ENCODE assay signal across 8 mouse cellular contexts in the genomic region with DNA sequence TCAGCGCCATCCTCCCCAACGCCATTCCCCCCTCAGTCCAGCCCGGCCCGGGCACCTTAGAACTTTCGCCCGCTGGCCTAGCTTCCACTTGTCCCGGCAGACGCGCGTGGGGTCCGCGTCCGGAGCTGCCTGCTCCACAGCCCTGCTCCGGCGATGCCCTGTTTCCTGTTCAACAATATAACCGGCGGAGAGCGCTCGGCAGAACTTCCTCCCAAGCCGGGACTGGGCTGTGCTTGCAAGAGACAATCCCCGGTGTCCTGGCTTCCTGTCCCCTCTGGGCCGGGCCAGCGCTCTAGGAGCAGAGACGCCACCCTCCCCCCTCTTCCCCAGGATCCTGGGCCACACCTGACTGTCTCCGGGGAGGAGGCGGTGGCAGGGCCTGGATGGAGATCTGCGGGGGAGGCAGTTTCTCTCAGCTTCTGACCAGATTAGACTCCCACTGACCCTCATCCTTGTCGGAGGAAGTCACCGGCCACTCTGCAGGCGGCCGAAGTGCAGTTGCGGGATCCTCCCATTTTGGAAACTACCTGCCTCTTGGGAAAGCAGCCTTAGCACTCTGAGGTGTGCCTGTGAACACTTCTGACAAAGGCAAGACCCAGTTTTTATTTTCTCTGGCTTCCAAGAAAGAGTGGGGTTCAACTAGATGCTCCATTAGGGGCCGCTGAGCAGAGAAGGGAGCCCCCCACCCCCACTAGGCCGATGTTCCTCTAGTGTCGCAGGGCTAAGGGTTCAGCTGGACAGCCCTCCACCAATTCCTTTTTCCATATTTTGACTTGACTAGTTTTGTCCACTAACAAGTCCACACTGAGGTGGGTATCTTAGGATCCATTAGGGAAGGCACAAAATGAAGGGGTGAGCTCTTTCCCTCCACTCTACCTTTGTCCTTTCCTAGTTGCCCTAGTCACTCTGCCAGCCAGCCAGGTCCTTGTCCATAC. TPM values are rescaled to one million over a fixed set of nuclear protein-coding genes. Genes with fewer than 3 reads are reported as not detected.
A peak's percentile ranks its signal among the peaks of the same experiment; 100 is the strongest.
DNase-seq lines count a peak whose midpoint lies in the region; ATAC-seq and TF ChIP-seq lines count a peak whose summit lies in the region.

Gene Arhgap27, minus strand, starts transcription at position 479 of the 935 bp plus-strand sequence.

- H3K36me3 ChIP-seq in ES-Bruce4 (ENCODE audit: control insufficient read depth, insufficient read depth, low read length, poor library complexity, severe bottlenecking) = peaks cover 17% of the 10 kb centered on the region
- H3K36me3 ChIP-seq in forebrain, embryonic 14.5 days (ENCODE audit: control insufficient read depth, insufficient read depth, low read length) = peaks cover 22% of the 10 kb centered on the region; the same call in 1 of the 2 replicates

- intact Hi-C loops in heart, postnatal 25 days (cut with DNase I) = no loop called here

- no peak for ATAC-seq in forebrain, embryonic 14.5 days

- 2% methylated on average over 35 of the region's 35 CpGs for WGBS in forebrain, embryonic 14.5 days
- WGBS in large intestine, adult 2 months = 3% methylated on average over 35 of the region's 35 CpGs

- DNase-seq in adrenal gland, postnatal 25 days = peak; percentile 67
- DNase-seq in forebrain, embryonic 14.5 days (ENCODE audit: low spot score) = no peak
- peak; percentile 83 for DNase-seq in heart, postnatal 25 days (ENCODE audit: low spot score)
- DNase-seq in large intestine, adult 2 months (ENCODE audit: low read depth, low spot score) = no peak
- DNase-seq in lung, postnatal 25 days (ENCODE audit: low spot score) = peak; percentile 89
- DNase-seq in retina, postnatal 1 day = peak; percentile 46
- no peak for DNase-seq in c-Kit-positive CD71-positive TER-119-positive erythroid progenitor cells, embryonic 14.5 days (ENCODE audit: low spot score)

- H3K27ac ChIP-seq in ES-Bruce4 (ENCODE audit: insufficient read depth, low read length) = peak within 1 kb of the TSS; percentile 16
- H3K27ac ChIP-seq in forebrain, embryonic 14.5 days (ENCODE audit: low read depth, low read length) = peak within 1 kb of the TSS; percentile 44; the same call in 1 of the 2 replicates

- TF ChIP-seq POLR2A in ES-Bruce4 (IDR thresholded peaks at IDR 0.05; ENCODE audit: insufficient read depth, low read length) = no peak

- H3K9me3 ChIP-seq in ES-Bruce4 (replicated peaks; ENCODE audit: control insufficient read depth, insufficient read depth, low read length, poor library complexity, severe bottlenecking) = no peaks in the 10 kb centered on the region
- no peaks in the 10 kb centered on the region for H3K9me3 ChIP-seq in forebrain, embryonic 14.5 days (replicated peaks; ENCODE audit: control insufficient read depth, low read length)

- no peak for TF ChIP-seq EP300 in ES-Bruce4 (IDR thresholded peaks at IDR 0.05; ENCODE audit: insufficient read depth, low read depth, low read length)

- peak within 1 kb of the TSS; percentile 51 for H3K4me2 ChIP-seq in forebrain, embryonic 14.5 days (ENCODE audit: low read length)

- TF ChIP-seq CTCF in ES-Bruce4 (IDR thresholded peaks at IDR 0.05; ENCODE audit: low read depth, low read length) = no peak

- H3K4me3 ChIP-seq in ES-Bruce4 (ENCODE audit: low read depth, low read length) = peak within 1 kb of the TSS; percentile 68
- H3K4me3 ChIP-seq in forebrain, embryonic 14.5 days (ENCODE audit: low read depth, low read length) = peak within 1 kb of the TSS; percentile 23

- H3K27me3 ChIP-seq in ES-Bruce4 (ENCODE audit: control insufficient read depth, insufficient read depth, low read length, poor library complexity, severe bottlenecking) = no peaks in the 10 kb centered on the region
- peaks cover 61% of the 10 kb centered on the region for H3K27me3 ChIP-seq in forebrain, embryonic 14.5 days (replicated peaks; ENCODE audit: control insufficient read depth, insufficient read depth, low read length)

- H3K9ac ChIP-seq in ES-Bruce4 (ENCODE audit: low read depth, poor library complexity, severe bottlenecking) = peak within 1 kb of the TSS; percentile 88
- H3K9ac ChIP-seq in forebrain, embryonic 14.5 days (ENCODE audit: low read length) = peak within 1 kb of the TSS; percentile 40; the same call in 1 of the 2 replicates

- peaks cover 2% of the 10 kb centered on the region for H3K4me1 ChIP-seq in ES-Bruce4 (ENCODE audit: control insufficient read depth, insufficient read depth, low read length)
- H3K4me1 ChIP-seq in forebrain, embryonic 14.5 days (ENCODE audit: control insufficient read depth, insufficient read depth, low read length) = peaks cover 9% of the 10 kb centered on the region

RNA-seq across cellular contexts. Expression of gene Arhgap27, which starts in this region (rescaled TPM):
- polyA plus RNA-seq in ES-Bruce4 (2011; ENCODE audit: insufficient read depth, insufficient read length, low read depth, missing spikeins) = 8.5 and 9.8 TPM in 2 replicates
- total RNA-seq in adrenal gland, postnatal 25 days (2021) = 12.8 and 15.2 TPM in 2 replicates
- 1.5 and 2.3 TPM in 2 replicates for polyA plus RNA-seq in forebrain, embryonic 14.5 days (2014; fragmentation: Nextera tagmentation; extraction: Ambion mirVana)
- 10 to 100 TPM; 13.9 to 17.8 TPM for total RNA-seq in heart, postnatal 25 days (2021)
- 61.0 and 89.2 TPM in 2 replicates for polyA plus RNA-seq in large intestine, adult 2 months (2012; rRNA removed)

Comparison
In these comparisons a context has a peak if more than half of its experiments do, and no peak if none do; other contexts are left out.
1. DNase-seq: peak in adrenal gland, postnatal 25 days (single experiment), heart, postnatal 25 days (single experiment), lung, postnatal 25 days (single experiment) and retina, postnatal 1 day (single experiment); none in forebrain, embryonic 14.5 days (single experiment), large intestine, adult 2 months (single experiment) and c-Kit-positive CD71-positive TER-119-positive erythroid progenitor cells, embryonic 14.5 days (single experiment).